ENCODE assay signal across 20 mouse cellular contexts in the genomic region with DNA sequence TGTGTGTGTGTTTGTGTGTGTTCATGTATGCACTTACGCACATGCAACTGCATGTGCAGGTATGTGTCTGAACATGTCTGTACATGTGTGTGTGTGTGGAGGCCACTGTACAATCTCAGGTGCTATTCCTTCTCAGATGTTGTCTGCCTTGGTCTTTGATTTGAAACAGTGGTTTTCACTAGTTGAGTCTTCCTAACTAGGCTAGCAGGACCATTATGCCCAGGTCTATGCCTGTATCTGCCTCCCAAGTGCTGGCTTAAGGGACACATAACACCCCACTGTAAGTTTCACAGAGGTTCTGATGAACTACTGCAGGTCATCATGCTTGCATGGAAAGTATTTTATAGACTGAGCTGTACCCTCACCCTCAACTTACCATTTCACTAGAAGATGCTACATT.
DNase-seq lines count a peak whose midpoint lies in the region; ATAC-seq and TF ChIP-seq lines count a peak whose summit lies in the region.
"Had no signal": no experiment of that assay in that cellular context is flagged by ENCODE, and none has a peak within 500 bp of the region (broad histone marks: within the 10 kb centered on the region; RNA-seq: fewer than 3 reads in every experiment).

No protein-coding gene starts in this region.

- H3K27ac ChIP-seq in CH12.LX (ENCODE audit: insufficient read depth, low read depth), result no peak overlapping the region
- H3K27ac ChIP-seq in liver, embryonic 13.5 days, result 0 out of 2 replicates have a peak overlapping the region, but pooled peaks have one; percentile 29
- H3K27ac ChIP-seq in forebrain, embryonic 13.5 days, result no peak overlapping the region
- H3K27ac ChIP-seq: embryonic facial prominence, embryonic 10.5 days; forebrain, embryonic 10.5 days; forebrain, embryonic 15.5 days; heart, embryonic 10.5 days; hindbrain, embryonic 12.5 days had no signal

- in situ Hi-C loops in CH12.LX (cut with MboI; ENCODE audit: low pct_ligation_motif_present, low pct_unique_long_range_greater_than_20kb, low sequenced_read_pairs), result no loop called here

- WGBS in liver, embryonic 13.5 days (ENCODE audit: insufficient replicate concordance), result 89% methylated on average over 1 of the region's 1 CpGs
- 89% methylated on average over 1 of the region's 1 CpGs for WGBS in forebrain, embryonic 13.5 days

- DNase-seq in CD4-positive, CD25-positive, alpha-beta regulatory T cell, adult 2 months (ENCODE audit: low read depth, low spot score), result peak; percentile 25
- no peak for DNase-seq in CH12.LX (ENCODE audit: extremely low read depth)
- no peak for DNase-seq in liver, embryonic 13.5 days
- DNase-seq in kidney, adult 11 months, result no peak
- no peak for DNase-seq in ovary, postnatal 14 days (ENCODE audit: low spot score)
- DNase-seq: adrenal gland, adult 8-10 months; adrenal gland, postnatal 36 days; cerebellum, adult 2 months; cerebellum, postnatal 10 days; heart, adult 18-20 months; heart, postnatal 10 days; heart, postnatal 4 days had no signal

- TF ChIP-seq EP300 in CH12.LX (IDR thresholded peaks at IDR 0.05; ENCODE audit: low read length), result no peak

- H3K4me1 ChIP-seq in CH12.LX (ENCODE audit: control insufficient read depth in 1 of 2, insufficient read depth in 2 of 2), result peaks cover 8 to 34% of the 10 kb centered on the region in 2 experiments; a peak in 3 of 4 replicates
- H3K4me1 ChIP-seq in liver, embryonic 13.5 days (replicated peaks), result peaks cover 15% of the 10 kb centered on the region
- H3K4me1 ChIP-seq in forebrain, embryonic 13.5 days, result 0 out of 2 replicates have a peak, but pooled peaks cover 4% of the 10 kb centered on the region
- H3K4me1 ChIP-seq: embryonic facial prominence, embryonic 10.5 days; forebrain, embryonic 10.5 days; heart, embryonic 10.5 days; hindbrain, embryonic 12.5 days had no signal

- H3K36me3 ChIP-seq in CH12.LX (replicated peaks in 1 of 2; ENCODE audit: control insufficient read depth in 1 of 2, insufficient read depth in 1 of 2, low read length in 1 of 2), result peaks cover 0 to 8% of the 10 kb centered on the region in 2 experiments
- H3K36me3 ChIP-seq in liver, embryonic 13.5 days, result no peaks in the 10 kb centered on the region
- H3K36me3 ChIP-seq in forebrain, embryonic 13.5 days (ENCODE audit: poor library complexity, severe bottlenecking), result no peaks in the 10 kb centered on the region
- H3K36me3 ChIP-seq: embryonic facial prominence, embryonic 10.5 days; forebrain, embryonic 10.5 days; forebrain, embryonic 15.5 days; heart, embryonic 10.5 days; hindbrain, embryonic 12.5 days had no signal

- no peak overlapping the region for H3K4me3 ChIP-seq in CH12.LX (replicated peaks in 1 of 3; ENCODE audit: low read depth in 2 of 3, low read length in 2 of 3, poor library complexity in 1 of 3)
- H3K4me3 ChIP-seq in liver, embryonic 13.5 days (replicated peaks), result no peak overlapping the region
- no peak overlapping the region for H3K4me3 ChIP-seq in forebrain, embryonic 13.5 days
- H3K4me3 ChIP-seq: embryonic facial prominence, embryonic 10.5 days; forebrain, embryonic 10.5 days; forebrain, embryonic 15.5 days; heart, embryonic 10.5 days; hindbrain, embryonic 12.5 days had no signal

- no peak overlapping the region for H3K4me2 ChIP-seq in CH12.LX (ENCODE audit: insufficient read depth, low read depth, poor library complexity, severe bottlenecking)
- H3K4me2 ChIP-seq in liver, embryonic 13.5 days, result 0 out of 2 replicates have a peak overlapping the region, but pooled peaks have one; percentile 15
- H3K4me2 ChIP-seq in forebrain, embryonic 13.5 days, result no peak overlapping the region
- H3K4me2 ChIP-seq: forebrain, embryonic 15.5 days; hindbrain, embryonic 12.5 days had no signal

- TF ChIP-seq POLR2A in CH12.LX (IDR thresholded peaks at IDR 0.05; ENCODE audit: low read depth, low read length), result no peak

- no peak for TF ChIP-seq RAD21 in CH12.LX (IDR thresholded peaks at IDR 0.05; ENCODE audit: low read depth, low read length)

- H3K79me2 ChIP-seq in CH12.LX (replicated peaks; ENCODE audit: control insufficient read depth, extremely low read depth, insufficient read depth, poor library complexity, severe bottlenecking), result peaks cover 6% of the 10 kb centered on the region; the same call in 1 of the 2 replicates

- ATAC-seq in CD4-positive, CD25-positive, alpha-beta regulatory T cell, adult 4 months, result no peak
- no peak for ATAC-seq in liver, embryonic 13.5 days (ENCODE audit: low read depth)
- ATAC-seq in forebrain, embryonic 13.5 days, result no peak
- ATAC-seq: forebrain, embryonic 15.5 days; hindbrain, embryonic 16.5 days had no signal

- TF ChIP-seq CTCF in CH12.LX (conservative IDR thresholded peaks at IDR 0.05 in 1 of 2, IDR thresholded peaks at IDR 0.05 in 1 of 2; ENCODE audit: low read depth in 2 of 2, low read length in 2 of 2), result no peak

- dilution Hi-C loops in CH12.LX (cut with MboI; ENCODE audit: extremely low pct_ligation_motif_present, extremely low pct_unique_long_range_greater_than_20kb, low sequenced_read_pairs), result no loop called here

- H3K9ac ChIP-seq in CH12.LX (ENCODE audit: insufficient read depth, low read depth), result no peak overlapping the region
- no peak overlapping the region for H3K9ac ChIP-seq in liver, embryonic 13.5 days
- H3K9ac ChIP-seq in forebrain, embryonic 13.5 days, result no peak overlapping the region
- H3K9ac ChIP-seq: forebrain, embryonic 15.5 days; hindbrain, embryonic 12.5 days had no signal

- H3K9me3 ChIP-seq in CH12.LX (replicated peaks; ENCODE audit: low read length), result no peaks in the 10 kb centered on the region
- H3K9me3 ChIP-seq in liver, embryonic 13.5 days (replicated peaks), result no peaks in the 10 kb centered on the region
- H3K9me3 ChIP-seq in forebrain, embryonic 13.5 days (replicated peaks), result no peaks in the 10 kb centered on the region
- H3K9me3 ChIP-seq: embryonic facial prominence, embryonic 10.5 days; forebrain, embryonic 10.5 days; forebrain, embryonic 15.5 days; heart, embryonic 10.5 days; hindbrain, embryonic 12.5 days had no signal

- H3K27me3 ChIP-seq in CH12.LX (replicated peaks), result no peaks in the 10 kb centered on the region
- no peaks in the 10 kb centered on the region for H3K27me3 ChIP-seq in liver, embryonic 13.5 days
- H3K27me3 ChIP-seq in forebrain, embryonic 13.5 days, result no peaks in the 10 kb centered on the region
- H3K27me3 ChIP-seq: forebrain, embryonic 15.5 days; hindbrain, embryonic 12.5 days had no signal

TF ChIP-seq in CH12.LX, 34 proteins besides CTCF, POLR2A, EP300 and RAD21:
- TF ChIP-seq USF2 (conservative IDR thresholded peaks at IDR 0.05; ENCODE audit: low read depth, low read length) (no peak), ZC3H11A (IDR thresholded peaks at IDR 0.05; ENCODE audit: low read depth, low read length) (no peak), MYC (IDR thresholded peaks at IDR 0.05; ENCODE audit: low read depth, low read length) (0 out of 2 replicates have a peak, but pooled peaks have one; percentile 31), E2F4 (IDR thresholded peaks at IDR 0.05; ENCODE audit: insufficient replicate concordance, low read depth, low read length) (no peak), SMC3 (IDR thresholded peaks at IDR 0.05; ENCODE audit: low read depth, low read length) (no peak), PAX5 (IDR thresholded peaks at IDR 0.05; ENCODE audit: low read length) (no peak), NRF1 (IDR thresholded peaks at IDR 0.05; ENCODE audit: low read depth, low read length) (no peak), UBTF (IDR thresholded peaks at IDR 0.05; ENCODE audit: low read depth, low read length) (no peak), RCOR1 (conservative IDR thresholded peaks at IDR 0.05; ENCODE audit: low read depth, low read length) (no peak), NELFE (IDR thresholded peaks at IDR 0.05; ENCODE audit: low read depth, low read length) (no peak), ZNF384 (IDR thresholded peaks at IDR 0.05; ENCODE audit: low read depth, low read length) (no peak), ZKSCAN1 (IDR thresholded peaks at IDR 0.05; ENCODE audit: borderline replicate concordance, low read depth, low read length) (no peak), USF1 (IDR thresholded peaks at IDR 0.05; ENCODE audit: low read depth, low read length) (no peak), ETS1 (conservative IDR thresholded peaks at IDR 0.05; ENCODE audit: low read depth, low read length) (no peak), MAFK (IDR thresholded peaks at IDR 0.05; ENCODE audit: insufficient replicate concordance, low read length) (no peak), JUND (conservative IDR thresholded peaks at IDR 0.05; ENCODE audit: low read depth, low read length) (no peak), KAT2A (IDR thresholded peaks at IDR 0.05; ENCODE audit: insufficient replicate concordance, low read length) (no peak), ZMIZ1 (IDR thresholded peaks at IDR 0.05; ENCODE audit: low read depth, low read length) (no peak), MEF2A (IDR thresholded peaks at IDR 0.05; ENCODE audit: borderline replicate concordance, low read depth, low read length) (no peak), ELF1 (IDR thresholded peaks at IDR 0.05; ENCODE audit: low read depth, low read length) (no peak), MXI1 (IDR thresholded peaks at IDR 0.05; ENCODE audit: low read depth, low read length) (no peak), SIN3A (IDR thresholded peaks at IDR 0.05; ENCODE audit: low read length) (no peak), MAX (IDR thresholded peaks at IDR 0.05; ENCODE audit: low read length) (no peak), IRF4 (IDR thresholded peaks at IDR 0.05; ENCODE audit: low read depth, low read length) (no peak), JUN (IDR thresholded peaks at IDR 0.05; ENCODE audit: insufficient read depth, low read depth, low read length) (no peak), MAZ (IDR thresholded peaks at IDR 0.05; ENCODE audit: low read depth, low read length) (no peak), TBP (conservative IDR thresholded peaks at IDR 0.05; ENCODE audit: low read depth, low read length) (0 out of 2 replicates have a peak, but pooled peaks have one; percentile 15), BHLHE40 (IDR thresholded peaks at IDR 0.05; ENCODE audit: low read depth, low read length) (peak; percentile 64), CHD1 (IDR thresholded peaks at IDR 0.05; ENCODE audit: low read depth, low read length) (0 out of 2 replicates have a peak, but pooled peaks have one; percentile 56), TCF12 (IDR thresholded peaks at IDR 0.05; ENCODE audit: low read depth, low read length) (no peak), GABPA (IDR thresholded peaks at IDR 0.05; ENCODE audit: insufficient replicate concordance, low read depth, low read length) (no peak), HCFC1 (IDR thresholded peaks at IDR 0.05; ENCODE audit: low read depth, low read length) (no peak), CHD2 (IDR thresholded peaks at IDR 0.05; ENCODE audit: low read length) (no peak)
